Mouse (Mus musculus): Measurements from ENCODE around the gene Ar. TPM values are rescaled to one million over a fixed set of nuclear protein-coding genes. Genes with fewer than 3 reads are reported as not detected.

Gene Ar
- total RNA-seq, 2 experiments from 2014 or later, result 5.9 to 6.2 TPM

DNA sequence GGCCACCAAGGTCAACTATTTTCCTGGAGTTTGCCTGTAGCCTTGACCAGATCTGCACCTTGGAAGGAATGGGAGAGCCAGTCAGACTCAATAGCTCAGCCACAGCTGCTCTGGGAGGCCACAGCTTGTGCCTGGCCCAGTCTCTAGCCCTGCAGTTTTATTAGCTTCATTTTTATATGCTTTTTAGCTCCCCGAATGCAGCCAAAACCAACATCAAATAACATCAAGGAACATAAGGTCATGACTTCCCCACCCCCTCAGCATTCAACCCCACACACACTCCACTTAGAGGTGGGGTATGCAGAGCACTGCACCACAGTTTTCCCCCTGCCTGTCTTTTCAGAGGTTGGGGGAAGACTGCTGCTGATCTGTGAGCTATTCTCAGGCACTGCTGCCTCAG lies 198.9 kb downstream of the Ar start:
- intact Hi-C loops (cut with DNase I), result no loop called here
- no peak for DNase-seq (ENCODE audit: low spot score in 2 of 2)

DNA sequence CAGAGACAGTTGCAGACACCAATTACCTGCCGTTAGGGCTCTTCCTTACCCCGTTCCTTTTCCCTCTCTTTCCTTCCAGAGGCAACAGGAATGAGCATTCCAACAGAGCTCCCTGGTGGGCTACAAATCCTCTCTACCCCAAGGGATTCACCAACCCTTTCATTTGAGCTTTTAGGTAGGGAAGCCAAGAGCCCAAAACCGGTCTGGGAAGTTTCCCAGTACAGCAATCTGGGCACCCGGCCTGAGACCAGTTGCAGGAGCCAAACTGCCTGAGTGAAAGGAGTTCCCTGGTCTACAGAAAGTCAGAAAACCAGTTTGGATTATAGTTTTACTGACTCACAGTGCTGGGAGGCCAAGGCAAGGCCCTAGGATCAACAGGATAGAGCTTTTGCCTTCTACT lies 199.5 kb downstream of the Ar start:
- no peak for DNase-seq (ENCODE audit: low spot score in 2 of 2)
- intact Hi-C loops (cut with DNase I), result no loop called here

Measured in left cerebral cortex, postnatal 14 days (tissue).